Mouse (Mus musculus) megakaryocyte progenitor cell, adult 5-6 weeks (primary cell): ENCODE measurements around the gene Dtl. TPM values are rescaled to one million over a fixed set of nuclear protein-coding genes. Genes with fewer than 3 reads are reported as not detected.
A peak's percentile ranks its signal among the peaks of the same experiment; 100 is the strongest.
"Not testable (repeated sequence)": the region's sequence is repeated elsewhere in the genome, so short reads cannot be mapped to it uniquely, and the experiment has no call there.

Experiments
- ATAC-seq: replicated peaks from 2 replicates; pipeline ENCODE4 v1.8.0; 2016; ENCODE audit warnings: mild to moderate bottlenecking, moderate TSS enrichment, inconsistent platforms; ENCODE audit not compliant: poor library complexity
- total RNA-seq, 2 experiments: library from RNA; stranded (forward) in 1 of 2; stranded (reverse) in 1 of 2; fragments of 157-497, 149-512 nt in 1 of 2; fragments of 200-1000 nt in 1 of 2; gene quantifications; 2 replicates each; pipeline versions ENCODE4 v1.2.3 to v1.2.4; 2015 to 2017

Dtl gene
- total RNA-seq, 2 experiments from 2014 or later, result 54.4 to 98.8 TPM

GRCm38 (mm10) chr1:191520669-191521068 is 54.7 kb downstream of the Dtl start:
- ATAC-seq, result peak; percentile 13; the same call in 1 of the 2 replicates

DNA sequence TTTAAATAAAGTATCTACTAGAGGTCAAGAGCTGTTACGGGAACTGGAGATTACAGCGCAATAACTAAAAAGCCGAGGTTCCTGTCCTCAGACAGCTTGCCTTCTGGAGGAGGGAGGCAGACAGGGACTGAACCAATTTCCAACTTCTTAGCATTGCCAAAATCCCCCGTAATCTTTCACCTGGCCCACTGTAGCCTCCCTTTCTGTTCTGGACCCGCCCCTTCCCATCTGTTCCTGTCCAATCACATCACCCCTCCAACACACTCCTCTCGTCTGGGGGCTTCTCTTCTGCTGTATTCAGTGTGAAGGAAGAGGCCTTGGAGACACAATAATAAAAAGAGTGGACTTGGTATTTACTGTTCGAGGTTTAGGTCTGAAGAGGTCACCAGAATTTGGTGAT is 55.1 kb downstream of the Dtl start:
- no peak for ATAC-seq

DNA sequence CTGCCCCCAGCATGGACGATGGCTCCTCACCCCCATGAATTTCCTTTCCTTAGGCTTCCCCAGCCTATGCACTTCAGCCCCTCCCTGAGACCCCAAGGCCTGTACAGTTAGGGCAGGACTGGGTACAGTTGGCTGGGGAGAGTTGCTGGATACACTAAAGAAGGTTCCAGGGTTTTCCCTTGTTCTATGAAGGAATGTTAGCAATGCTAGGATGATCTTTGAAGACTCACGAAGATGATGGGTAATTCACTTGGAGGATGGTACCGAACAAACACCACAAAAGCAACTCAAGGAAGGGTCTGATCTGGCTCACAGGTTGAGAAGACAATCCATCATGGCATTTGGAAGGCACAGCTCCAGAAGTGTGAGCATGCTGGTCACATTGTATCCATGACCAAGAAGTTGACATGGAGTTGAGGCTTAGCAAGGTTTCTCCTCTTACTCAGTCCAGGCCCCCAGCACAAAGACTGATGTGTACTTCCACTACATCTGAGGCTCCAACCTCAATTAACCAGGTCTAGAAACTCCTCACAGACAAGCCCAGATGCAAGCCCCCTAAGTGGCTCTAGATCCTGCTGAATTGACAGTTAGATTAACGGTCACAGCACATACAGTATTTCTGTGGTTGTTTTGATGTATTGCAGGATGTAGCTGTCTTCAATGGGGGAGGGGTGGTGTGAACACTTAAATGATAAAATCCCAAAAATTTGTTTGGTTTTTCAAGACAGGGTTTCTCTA is 55.8 kb downstream of the Dtl start:
- ATAC-seq, result peak; percentile 68

GRCm38 (mm10) chr1:191518911-191519310 is 56.4 kb downstream of the Dtl start:
- ATAC-seq, result no peak

GRCm38 (mm10) chr1:191517969-191518368 is 57.4 kb downstream of the Dtl start:
- ATAC-seq, result peak; percentile 57

DNA sequence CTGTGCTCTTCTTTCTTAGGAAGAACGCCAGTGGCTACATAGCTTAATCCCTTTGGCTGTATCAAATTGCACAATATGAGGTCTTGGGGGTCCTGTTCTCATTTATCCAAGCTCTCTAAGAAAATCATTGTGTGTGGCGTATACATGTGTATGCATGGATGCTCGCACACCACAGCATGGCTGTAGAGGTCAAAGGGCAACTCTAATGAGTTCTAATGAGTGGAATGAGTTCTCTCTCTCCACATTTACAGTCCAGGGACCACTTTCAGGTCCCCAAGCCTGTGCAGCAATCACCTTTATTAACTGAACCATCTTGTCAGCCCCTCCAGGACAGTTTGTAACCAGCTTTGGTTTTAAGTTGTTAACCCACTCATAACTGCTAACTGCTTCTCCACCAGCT is 58.3 kb downstream of the Dtl start:
- ATAC-seq, result no peak

GRCm38 (mm10) chr1:191516351-191516750 is 59.0 kb downstream of the Dtl start:
- ATAC-seq, result not testable (repeated sequence)

DNA sequence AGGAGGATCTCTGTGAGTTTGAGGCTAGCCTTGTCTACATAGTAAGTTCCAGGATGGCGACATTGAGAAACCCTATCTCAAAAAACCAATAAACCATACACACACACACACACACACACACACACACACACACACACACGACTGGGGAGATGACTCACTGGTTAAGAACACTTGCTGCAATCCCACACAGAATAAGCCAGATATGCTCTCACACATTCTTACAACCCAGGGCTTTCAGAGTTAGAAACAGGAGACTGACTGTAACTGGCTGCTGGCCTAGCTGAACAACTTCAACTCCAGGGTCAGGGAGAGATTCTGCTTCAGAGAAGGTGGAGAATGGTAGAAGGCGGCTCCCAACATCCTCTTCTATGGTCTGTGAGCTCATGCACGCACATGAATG is 62.1 kb downstream of the Dtl start:
- no peak for ATAC-seq

- no peak for ATAC-seq
Measured at GRCm38 (mm10) chr1:191512383-191512782, 63.0 kb downstream of the Dtl start.

DNA sequence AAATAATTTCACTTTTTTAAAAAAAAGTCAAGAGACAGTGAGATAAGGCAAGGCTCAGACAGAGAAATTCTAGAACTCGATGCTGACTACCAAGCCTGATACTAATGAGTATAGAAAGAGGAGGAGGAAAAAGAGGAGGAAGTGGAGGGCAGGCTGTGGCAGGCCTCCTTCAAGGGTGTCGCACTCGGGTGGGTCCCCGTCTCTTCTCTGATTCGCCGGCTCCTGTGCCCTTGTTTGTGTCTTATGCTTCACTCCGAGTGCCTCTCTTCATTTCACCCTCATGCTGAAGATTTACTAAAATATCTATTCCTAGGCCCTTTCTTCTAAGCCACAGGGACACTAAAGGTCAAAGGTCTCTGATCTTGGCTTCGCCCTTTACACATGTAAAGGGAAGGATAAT is 63.8 kb downstream of the Dtl start:
- no peak for ATAC-seq

GRCm38 (mm10) chr1:191509865-191510264 is 65.5 kb downstream of the Dtl start:
- no peak for ATAC-seq

- no peak for ATAC-seq
Measured at GRCm38 (mm10) chr1:191509131-191509530, 66.2 kb downstream of the Dtl start.

- no peak for ATAC-seq
Measured at GRCm38 (mm10) chr1:191506791-191507190, 68.6 kb downstream of the Dtl start.

DNA sequence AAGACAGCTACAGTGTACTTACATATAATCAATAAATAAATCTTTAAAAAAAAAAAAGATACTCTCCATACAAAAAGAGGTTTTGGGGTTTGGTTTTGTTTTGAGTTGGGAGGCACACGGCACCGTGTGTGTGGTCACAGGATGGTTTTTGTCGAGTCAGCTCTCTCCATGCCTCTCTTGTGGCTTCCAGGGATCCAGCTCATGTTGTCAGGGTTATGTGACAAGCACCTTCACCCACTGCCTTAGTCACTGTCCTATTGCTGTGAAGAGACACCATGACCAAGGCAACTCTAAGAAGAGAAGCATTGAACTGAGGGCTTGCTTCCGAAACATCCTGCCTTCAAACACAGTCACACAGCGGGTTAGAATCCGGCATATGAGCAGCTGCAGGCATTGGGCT is 75.7 kb downstream of the Dtl start:
- no peak for ATAC-seq

- ATAC-seq, result no peak
Measured at GRCm38 (mm10) chr1:191498271-191498955, 76.9 kb downstream of the Dtl start.

DNA sequence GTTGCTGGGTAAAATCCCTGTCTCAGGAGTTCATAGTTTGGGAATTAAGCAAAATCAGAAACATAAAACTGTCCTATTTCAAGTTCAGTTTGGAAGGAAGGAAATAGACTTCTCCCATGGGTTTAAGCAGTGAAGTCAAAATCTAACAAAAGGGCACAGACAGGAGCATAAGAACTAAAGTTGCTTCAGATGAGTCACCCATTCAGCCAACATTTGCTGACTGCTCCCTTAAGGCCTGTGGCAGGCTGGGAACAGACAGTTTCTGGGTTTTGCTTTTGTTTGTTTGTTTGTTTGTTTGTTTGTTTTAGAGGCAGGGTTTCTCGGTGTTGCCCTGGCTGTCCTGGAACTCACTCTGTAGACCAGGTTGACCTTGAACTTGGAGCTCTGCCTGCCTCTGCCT is 78.7 kb downstream of the Dtl start:
- ATAC-seq, result no peak

GRCm38 (mm10) chr1:191495051-191495467 is 80.3 kb downstream of the Dtl start:
- no peak for ATAC-seq

DNA sequence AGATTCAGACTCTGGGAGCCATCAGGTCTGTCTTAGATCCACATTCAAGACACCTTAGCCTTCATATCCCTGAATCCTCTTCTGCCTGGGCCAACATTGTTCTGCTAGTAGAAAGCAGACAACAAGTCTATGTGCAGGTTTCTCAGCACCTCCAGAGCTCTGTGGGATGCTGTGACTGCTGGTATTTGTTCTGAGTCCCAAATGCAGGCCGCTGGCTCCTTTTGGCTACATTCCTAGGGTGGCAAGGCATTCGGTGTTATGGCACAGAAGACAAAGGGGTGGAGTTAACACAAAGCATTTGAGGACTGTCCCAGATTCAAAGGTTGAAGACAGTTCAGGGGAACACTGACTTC is 81.1 kb downstream of the Dtl start:
- no peak for ATAC-seq

- peak; percentile 96 for ATAC-seq
Measured at GRCm38 (mm10) chr1:191493476-191494302, 81.7 kb downstream of the Dtl start.

DNA sequence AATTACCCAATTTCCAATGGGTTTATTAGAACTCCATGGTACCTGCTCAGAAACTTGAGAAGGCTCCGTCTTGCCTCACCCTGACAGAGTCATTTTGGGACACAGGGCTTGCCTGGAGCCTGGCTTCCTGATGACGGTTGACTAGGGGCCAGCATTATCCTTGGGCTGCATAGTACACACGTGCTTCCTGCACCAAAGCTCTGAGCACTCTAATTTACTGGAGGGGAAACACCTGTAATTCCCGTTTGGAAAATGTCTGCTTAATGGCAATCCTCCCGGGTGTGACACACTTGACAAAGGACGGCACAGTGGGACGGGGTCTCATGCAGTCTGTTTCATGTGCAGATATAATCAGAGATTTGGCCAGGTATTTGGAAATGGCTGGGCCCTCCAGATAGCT is 84.9 kb downstream of the Dtl start:
- ATAC-seq, result no peak
